Mouse (Mus musculus) frontal cortex, adult 2 months (tissue): ENCODE measurements around the gene Omt2b. TPM values are rescaled to one million over a fixed set of nuclear protein-coding genes. Genes with fewer than 3 reads are reported as not detected.
"Not testable (repeated sequence)": the region's sequence is repeated elsewhere in the genome, so short reads cannot be mapped to it uniquely, and the experiment has no call there.

Experiments
- DNase-seq, 2 experiments: peaks; one replicate each; pipeline ENCODE4 v3.0.0; 2022; ENCODE audit warnings: low spot score in 1 of 2; ENCODE audit errors: extremely low spot score in 1 of 2
- polyA plus RNA-seq: library from polyadenylated mRNA; depleted of rRNA; stranded (reverse); fragments of >200 nt; gene quantifications from 2 replicates; pipeline ENCODE4 v1.2.3, GENCODE M21; 2012; rRNA removed

Omt2b gene
- not detected in 2 replicates for polyA plus RNA-seq

DNA sequence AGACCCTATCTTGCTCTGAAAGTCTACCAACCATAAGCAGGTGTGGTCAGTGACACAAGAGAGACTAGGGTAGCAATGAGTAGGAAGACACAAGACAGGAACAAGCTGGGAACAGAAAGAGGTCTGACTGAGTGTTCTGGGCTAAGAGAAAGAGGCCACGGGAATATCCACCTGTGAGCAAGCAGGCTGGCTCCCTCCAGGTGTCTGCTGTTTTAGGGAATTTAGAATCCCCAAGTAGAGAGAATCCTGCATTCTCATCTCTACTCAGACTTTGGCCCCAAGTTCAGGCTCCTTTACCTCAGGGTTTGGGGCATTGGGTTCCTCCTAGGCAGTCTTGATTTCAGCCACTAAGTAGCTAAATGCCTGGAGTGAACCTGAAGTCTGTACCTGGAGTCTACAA lies at the start of gene Omt2b:
Gene Omt2b, plus strand, starts transcription at position 301 of the 400 bp plus-strand sequence.
- DNase-seq = not testable (repeated sequence)

- DNase-seq = not testable (repeated sequence)
Observed at GRCm38 (mm10) chr9:78282002-78282711, 45.2 kb upstream of the Omt2b start.

- DNase-seq = not testable (repeated sequence)
Observed at GRCm38 (mm10) chr9:78289063-78289462, 38.3 kb upstream of the Omt2b start.

GRCm38 (mm10) chr9:78289723-78290122 lies 37.7 kb upstream of the Omt2b start, which contains the start of gene Gm10639:
TSS of gene Gm10639 (plus strand) at chr9:78289923.
- DNase-seq = not testable (repeated sequence)

DNA sequence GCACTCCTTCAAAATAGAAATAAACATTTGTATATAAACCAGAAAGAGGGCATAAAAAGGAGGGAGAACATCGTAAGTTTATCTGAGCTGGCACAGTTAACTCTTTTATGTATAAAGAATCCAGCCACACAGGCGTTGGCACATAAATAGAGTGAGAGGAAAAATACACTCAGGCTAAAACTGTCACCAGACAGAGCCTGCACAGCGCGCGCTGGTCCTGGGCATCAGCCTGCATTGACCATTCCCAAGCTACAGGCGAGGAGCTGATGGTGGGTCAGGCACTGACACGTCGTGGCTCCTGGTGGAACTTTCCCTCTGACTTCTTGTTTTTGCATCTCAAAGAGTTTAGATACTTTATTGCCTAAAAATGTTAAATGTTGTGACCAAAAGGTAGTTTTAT lies 34.9 kb upstream of the Omt2b start:
- not testable (repeated sequence) for DNase-seq

DNA sequence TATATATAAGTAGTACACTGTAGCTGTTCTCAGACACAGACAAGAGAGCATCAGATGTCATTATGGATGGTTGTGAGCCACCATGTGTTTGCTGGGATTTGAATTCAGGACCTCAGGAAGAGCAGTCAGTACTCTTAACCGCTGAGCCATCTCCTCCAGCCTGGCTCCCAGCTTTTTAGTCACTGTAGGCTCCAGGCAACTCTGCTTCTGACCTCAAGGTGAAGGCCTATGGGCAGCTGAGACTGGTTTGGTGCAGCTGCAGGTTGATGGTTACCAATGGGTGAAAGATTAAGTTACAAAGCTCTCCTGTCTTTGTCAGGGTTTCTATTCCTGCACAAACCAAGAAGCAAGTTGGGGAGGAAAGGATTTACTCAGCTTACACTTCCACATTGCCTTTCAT lies 33.7 kb upstream of the Omt2b start:
- not testable (repeated sequence) for DNase-seq

DNA sequence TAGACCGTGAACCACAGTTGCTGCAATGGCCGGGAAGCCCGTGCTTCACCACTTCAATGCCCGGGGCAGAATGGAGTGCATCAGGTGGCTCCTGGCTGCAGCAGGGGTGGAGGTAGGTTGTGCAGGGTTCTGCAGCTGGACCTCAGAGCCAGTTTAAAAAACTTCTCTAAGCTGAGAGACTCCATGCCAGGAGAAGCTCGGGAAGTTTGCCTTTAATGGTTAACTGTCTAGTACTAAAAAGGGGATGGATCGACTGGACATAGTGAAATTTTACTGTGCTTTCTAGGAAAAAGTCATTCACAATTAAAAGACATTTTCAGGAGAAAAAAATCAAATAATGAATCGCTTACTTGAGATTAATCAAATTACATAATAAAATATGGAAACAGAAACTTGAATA lies 32.6 kb upstream of the Omt2b start:
- not testable (repeated sequence) for DNase-seq

- peak in 1 of 2 experiments; percentile 66 for DNase-seq
Observed at GRCm38 (mm10) chr9:78296089-78296488, 31.3 kb upstream of the Omt2b start.

DNA sequence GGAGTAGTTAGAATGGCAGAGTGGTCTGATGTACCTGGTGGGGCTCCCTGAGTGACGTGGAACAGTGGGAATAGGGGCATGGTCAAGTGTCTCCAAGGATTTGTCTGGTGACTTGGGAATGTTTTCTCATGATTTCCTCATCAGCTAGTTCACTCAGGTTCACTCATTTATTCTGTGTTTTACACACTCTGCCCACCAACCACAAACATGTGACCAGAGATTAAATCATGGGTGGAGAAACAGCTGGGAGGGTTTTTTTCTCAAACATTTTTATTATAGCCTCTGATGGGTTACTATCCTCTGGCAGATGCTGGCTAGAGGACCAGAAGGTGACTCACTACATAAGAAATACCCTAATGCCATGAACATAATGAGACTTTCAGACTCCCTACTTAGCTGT lies 29.2 kb upstream of the Omt2b start:
- DNase-seq = no peak

GRCm38 (mm10) chr9:78299143-78299542 lies 28.2 kb upstream of the Omt2b start:
- DNase-seq = not testable (repeated sequence)

GRCm38 (mm10) chr9:78308122-78308521 lies 19.3 kb upstream of the Omt2b start:
- DNase-seq = not testable (repeated sequence)

GRCm38 (mm10) chr9:78314696-78315095 lies 12.7 kb upstream of the Omt2b start, which contains the start of gene Omt2a:
TSS of gene Omt2a (minus strand) at chr9:78314796.
- DNase-seq = no peak

GRCm38 (mm10) chr9:78319499-78319898 lies 7.9 kb upstream of the Omt2b start:
- peak in 1 of 2 experiments; percentile 1 for DNase-seq

- not testable (repeated sequence) for DNase-seq
Observed at GRCm38 (mm10) chr9:78337050-78337449, 9.7 kb downstream of the Omt2b start.

DNA sequence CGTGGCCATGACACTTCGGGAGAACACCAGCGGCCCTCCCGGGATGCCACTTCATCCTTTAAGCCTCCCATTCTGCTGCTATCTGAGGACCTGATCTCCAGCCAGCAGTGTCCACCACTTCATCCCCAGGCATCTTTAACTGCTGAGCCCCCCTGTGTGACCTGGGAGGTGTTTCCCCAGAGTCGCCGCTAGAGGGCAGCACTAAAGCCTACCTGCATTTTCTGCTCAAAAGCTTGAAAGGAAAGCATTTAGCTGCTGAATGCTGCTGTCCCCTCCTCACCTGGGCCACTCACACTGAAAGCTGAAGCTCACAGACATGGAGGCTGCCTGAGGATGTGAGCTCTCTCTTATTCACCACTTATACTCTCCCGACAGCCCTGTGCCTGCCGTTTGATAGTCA lies 12.9 kb downstream of the Omt2b start:
- peak in 1 of 2 experiments; percentile 27 for DNase-seq

DNA sequence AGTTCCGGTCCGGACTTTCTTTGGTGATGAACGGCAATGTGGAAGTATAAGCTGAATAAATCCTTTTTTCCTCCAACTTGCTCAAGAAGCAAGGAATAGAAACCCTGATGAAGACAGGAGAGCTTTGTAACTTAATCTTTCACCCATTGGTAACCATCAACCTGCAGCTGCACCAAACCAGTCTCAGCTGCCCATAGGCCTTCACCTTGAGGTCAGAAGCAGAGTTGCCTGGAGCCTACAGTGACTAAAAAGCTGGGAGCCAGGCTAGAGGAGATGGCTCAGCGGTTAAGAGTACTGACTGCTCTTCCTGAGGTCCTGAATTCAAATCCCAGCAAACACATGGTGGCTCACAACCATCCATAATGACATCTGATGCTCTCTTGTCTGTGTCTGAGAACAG lies 15.1 kb downstream of the Omt2b start:
- DNase-seq = not testable (repeated sequence)

DNA sequence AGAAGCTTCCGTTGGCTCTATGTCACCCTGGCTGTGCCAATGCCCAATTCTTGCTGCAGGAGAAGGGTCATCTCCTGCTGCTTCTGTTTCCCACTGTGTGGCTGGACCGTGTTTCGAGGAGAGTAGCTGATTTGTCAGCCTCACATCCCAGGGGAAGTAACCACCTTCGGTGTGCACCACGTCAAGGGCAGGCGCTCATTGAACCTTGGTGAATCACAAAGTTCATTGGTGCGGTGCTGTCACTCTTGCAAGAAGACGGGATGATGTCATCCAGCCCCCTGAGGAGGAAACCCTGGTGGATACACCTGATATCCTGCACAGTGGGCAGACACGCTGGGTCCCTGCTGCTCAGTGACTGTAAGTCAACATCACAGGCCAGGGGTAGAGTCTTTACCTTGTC lies 15.7 kb downstream of the Omt2b start:
- not testable (repeated sequence) for DNase-seq

GRCm38 (mm10) chr9:78345235-78345634 lies 17.8 kb downstream of the Omt2b start:
- DNase-seq = not testable (repeated sequence)

DNA sequence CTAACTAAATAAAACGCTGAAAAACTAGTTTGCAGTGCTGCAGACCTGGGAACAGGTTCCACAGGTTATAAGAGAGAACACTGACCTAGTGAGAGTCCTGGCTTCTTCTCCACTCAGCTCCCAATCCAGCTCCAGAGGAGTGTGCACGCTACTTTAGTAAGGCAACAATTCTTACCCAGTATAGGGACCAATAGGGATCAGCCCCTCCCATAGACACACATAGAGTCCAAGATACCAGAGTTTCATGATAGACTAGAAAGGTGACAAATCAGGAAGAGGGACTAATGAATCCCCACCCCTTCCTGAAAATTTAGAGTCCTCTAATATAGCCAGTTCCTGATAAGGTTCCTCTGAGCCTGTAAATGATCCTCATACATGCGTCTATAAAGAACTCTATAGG lies 19.6 kb downstream of the Omt2b start:
- no peak for DNase-seq

- not testable (repeated sequence) for DNase-seq
Observed at GRCm38 (mm10) chr9:78348206-78349004, 21.0 kb downstream of the Omt2b start.

- DNase-seq = not testable (repeated sequence)
Observed at GRCm38 (mm10) chr9:78349141-78349540, 21.8 kb downstream of the Omt2b start.
